Mouse (Mus musculus) macrophage (primary cell): ENCODE measurements around the gene Vcpkmt. TPM values are rescaled to one million over a fixed set of nuclear protein-coding genes. Genes with fewer than 3 reads are reported as not detected.

Experiments
- H3K27ac ChIP-seq: fragments of 350-480 bp; formaldehyde crosslinking; 2 replicates; pipeline ENCODE4 v1.9.0; 2021
- H3K36me3 ChIP-seq: fragments of 350-480 bp; formaldehyde crosslinking; 2 replicates; pipeline ENCODE4 v1.9.0; 2021; ENCODE audit errors: inconsistent target
- H3K4me3 ChIP-seq: fragments of 350-480 bp; formaldehyde crosslinking; 2 replicates; pipeline ENCODE4 v1.9.0; 2021; ENCODE audit errors: inconsistent target
- H3K79me2 ChIP-seq: fragments of 350-480 bp; formaldehyde crosslinking; 2 replicates; pipeline ENCODE4 v1.9.0; 2021; ENCODE audit errors: inconsistent target
- WGBS: methylation state at CpG from one replicate; pipeline ENCODE4 v1.1.7; 2026; ENCODE audit warnings: inconsistent platforms; ENCODE audit not compliant: missing documents; 5-methylcytosine and 5-hydroxymethylcytosine counted together
- polyA plus RNA-seq: library from polyadenylated mRNA; stranded (reverse); fragments of 250-400 nt; gene quantifications from 3 replicates; pipeline ENCODE4 v1.2.4, GENCODE M21; 2018; ENCODE audit warnings: inconsistent platforms

Vcpkmt gene
- polyA plus RNA-seq, 1 experiment from 2014 or later: 25.0 TPM

DNA sequence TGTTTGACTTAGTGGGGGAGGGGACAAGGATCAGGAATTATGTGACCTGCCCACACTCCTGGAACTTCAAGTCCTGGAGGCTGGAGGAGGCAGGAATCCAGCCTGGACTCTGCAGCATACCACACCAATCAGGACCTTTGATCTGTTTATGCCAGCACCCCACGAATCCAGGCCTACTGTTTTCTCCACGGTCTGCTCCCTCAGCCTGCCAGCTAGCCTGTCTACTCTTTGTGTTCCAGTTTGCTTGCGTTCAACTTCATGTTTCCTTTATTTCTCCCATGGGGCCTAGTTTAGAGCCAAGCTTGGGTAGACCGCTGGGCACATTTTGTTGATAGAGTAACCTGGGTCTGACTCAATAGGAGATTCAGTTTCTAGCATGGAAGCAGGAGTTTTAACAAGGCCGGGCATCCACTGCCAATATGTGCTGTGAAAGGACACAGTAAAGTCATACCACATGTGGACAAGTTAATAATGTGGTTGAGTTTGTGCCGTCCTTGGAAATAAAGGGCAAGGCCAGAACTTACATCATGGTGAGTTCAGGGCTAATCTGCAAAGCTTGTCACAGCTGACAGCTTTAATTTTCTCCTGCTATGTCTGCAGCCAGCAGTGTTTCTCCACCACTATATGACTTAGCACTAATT lies 26.5 kb downstream of the Vcpkmt start:
- H3K36me3 ChIP-seq: no peaks in the 10 kb centered on the region
- H3K79me2 ChIP-seq: no peaks in the 10 kb centered on the region
- no peak overlapping the region for H3K27ac ChIP-seq
- 88% methylated on average over 6 of the region's 6 CpGs for WGBS
- H3K4me3 ChIP-seq: no peak overlapping the region

GRCm38 (mm10) chr12:69545456-69546178 lies 37.2 kb downstream of the Vcpkmt start:
- Histone ChIP-seq H3K36me3 (no peaks in the 10 kb centered on the region), H3K4me3 (no peak overlapping the region), H3K27ac (no peak overlapping the region), H3K79me2 (no peaks in the 10 kb centered on the region)
- 84% methylated on average over 10 of the region's 13 CpGs for WGBS

GRCm38 (mm10) chr12:69544994-69545393 lies 37.8 kb downstream of the Vcpkmt start:
- WGBS: 92% methylated on average over 6 of the region's 6 CpGs
- no peak overlapping the region for H3K4me3 ChIP-seq
- H3K79me2 ChIP-seq: no peaks in the 10 kb centered on the region
- H3K27ac ChIP-seq: no peak overlapping the region
- no peaks in the 10 kb centered on the region for H3K36me3 ChIP-seq

- no peak overlapping the region for H3K27ac ChIP-seq
Observed at GRCm38 (mm10) chr12:69544562-69544961, 38.3 kb downstream of the Vcpkmt start.

DNA sequence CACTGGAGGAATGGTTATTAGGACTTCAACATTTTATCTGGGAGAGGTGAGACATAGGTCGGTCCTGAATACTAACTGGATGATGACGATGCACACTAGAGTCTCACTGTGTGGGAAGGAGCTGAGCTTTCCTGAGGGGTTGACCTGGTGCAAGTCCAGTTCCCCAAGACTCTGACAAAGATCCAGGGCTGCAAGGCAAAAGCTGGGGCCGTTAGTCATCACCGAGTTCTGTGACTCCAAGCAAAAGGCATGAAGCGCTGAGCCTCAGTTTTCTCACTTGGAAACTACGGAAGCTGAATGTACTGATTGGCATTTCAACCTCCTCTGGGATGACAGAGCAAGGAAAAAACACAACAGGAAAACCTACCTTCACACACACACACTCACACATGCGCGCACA lies 40.5 kb downstream of the Vcpkmt start:
- WGBS: 97% methylated on average over 8 of the region's 8 CpGs
- Histone ChIP-seq H3K4me3 (no peak overlapping the region), H3K27ac (no peak overlapping the region), H3K36me3 (no peaks in the 10 kb centered on the region), H3K79me2 (no peaks in the 10 kb centered on the region)

More at GRCm38 (mm10) chr12:69544562-69544961, 38.3 kb downstream of the Vcpkmt start:
- no peaks in the 10 kb centered on the region for H3K79me2 ChIP-seq
- 91% methylated on average over 2 of the region's 2 CpGs for WGBS
- H3K36me3 ChIP-seq: no peaks in the 10 kb centered on the region
- H3K4me3 ChIP-seq: no peak overlapping the region

- Histone ChIP-seq H3K36me3 (no peaks in the 10 kb centered on the region), H3K79me2 (no peaks in the 10 kb centered on the region), H3K4me3 (no peak overlapping the region), H3K27ac (no peak overlapping the region)
- WGBS: 28% methylated on average over 8 of the region's 8 CpGs
Observed at GRCm38 (mm10) chr12:69541663-69542062, 41.2 kb downstream of the Vcpkmt start.

DNA sequence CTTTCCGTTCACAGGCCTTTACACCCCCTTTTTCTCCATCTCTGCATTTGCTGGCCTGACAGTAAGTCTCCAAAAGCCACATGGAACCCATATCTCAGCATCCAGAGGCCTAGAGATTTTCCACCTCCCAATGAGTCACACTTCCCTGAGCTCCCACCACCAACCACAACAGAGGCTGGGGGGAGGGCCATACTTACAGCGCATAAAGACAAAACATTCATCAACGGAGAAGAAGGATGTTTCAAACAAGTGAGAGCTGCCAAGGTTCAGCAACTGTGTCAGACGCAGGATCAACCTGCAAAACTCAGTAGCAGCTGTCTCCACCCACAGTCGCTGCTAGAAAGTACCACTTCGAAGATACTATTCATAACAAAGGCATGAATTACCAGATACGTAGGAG lies 43.5 kb downstream of the Vcpkmt start:
- Histone ChIP-seq H3K36me3 (no peaks in the 10 kb centered on the region), H3K27ac (peak overlapping the region; percentile 100), H3K79me2 (no peaks in the 10 kb centered on the region), H3K4me3 (no peak overlapping the region)
- WGBS: 22% methylated on average over 7 of the region's 7 CpGs

GRCm38 (mm10) chr12:69538362-69538950 lies 44.4 kb downstream of the Vcpkmt start:
- peak overlapping the region; percentile 100 for H3K27ac ChIP-seq
- peak overlapping the region; percentile 6; the same call in 1 of the 2 replicates for H3K4me3 ChIP-seq
- no peaks in the 10 kb centered on the region for H3K79me2 ChIP-seq
- no peaks in the 10 kb centered on the region for H3K36me3 ChIP-seq
- 2% methylated on average over 4 of the region's 4 CpGs for WGBS

DNA sequence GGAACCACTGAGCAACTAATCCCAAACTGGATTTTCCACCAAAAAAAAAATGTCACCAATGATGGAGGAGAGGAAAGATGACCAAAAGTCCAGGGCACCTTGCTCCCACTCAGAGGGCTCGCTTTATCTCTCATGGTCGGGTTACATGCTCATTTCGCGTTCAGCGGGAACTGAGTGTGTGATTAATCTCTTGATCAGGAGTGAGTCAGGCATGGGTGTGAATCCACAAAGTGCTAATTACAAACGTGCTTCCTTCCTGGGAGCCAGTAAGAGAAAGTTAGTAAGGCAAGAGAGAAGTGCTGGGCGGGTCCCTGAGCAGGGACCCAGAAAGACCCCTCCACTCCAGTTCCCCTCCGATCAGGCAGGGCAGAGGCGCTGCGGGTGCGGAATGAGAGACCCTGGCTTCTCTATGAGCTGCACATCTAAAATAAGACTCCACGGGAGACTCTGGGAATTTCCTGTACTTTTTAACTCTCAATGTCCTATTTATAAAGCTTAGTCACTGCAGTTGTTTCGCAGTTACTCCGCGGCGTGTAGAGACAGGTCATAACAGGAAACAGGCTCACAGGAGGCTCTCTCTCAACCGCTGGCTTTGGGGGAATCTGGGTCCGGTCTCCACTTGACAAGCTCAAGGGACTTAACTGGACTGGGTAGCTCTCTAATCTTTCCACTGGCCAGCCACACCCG lies 45.0 kb downstream of the Vcpkmt start:
- H3K79me2 ChIP-seq: no peaks in the 10 kb centered on the region
- H3K4me3 ChIP-seq: peak overlapping the region; percentile 6; the same call in 1 of the 2 replicates
- peak overlapping the region; percentile 100 for H3K27ac ChIP-seq
- under 1% methylated on average over 18 of the region's 19 CpGs for WGBS
- no peaks in the 10 kb centered on the region for H3K36me3 ChIP-seq

- WGBS: 5% methylated on average over 10 of the region's 10 CpGs
- H3K4me3 ChIP-seq: peak overlapping the region; percentile 6; the same call in 1 of the 2 replicates
Observed at GRCm38 (mm10) chr12:69537243-69537674, 45.6 kb downstream of the Vcpkmt start.

GRCm38 (mm10) chr12:69536616-69537242 lies 46.1 kb downstream of the Vcpkmt start:
- 77% methylated on average over 10 of the region's 10 CpGs for WGBS
- no peaks in the 10 kb centered on the region for H3K79me2 ChIP-seq
- H3K4me3 ChIP-seq: no peak overlapping the region
- peak overlapping the region; percentile 100 for H3K27ac ChIP-seq
- no peaks in the 10 kb centered on the region for H3K36me3 ChIP-seq

More at GRCm38 (mm10) chr12:69537243-69537674, 45.6 kb downstream of the Vcpkmt start:
- Histone ChIP-seq H3K36me3 (no peaks in the 10 kb centered on the region), H3K79me2 (no peaks in the 10 kb centered on the region), H3K27ac (peak overlapping the region; percentile 100)

DNA sequence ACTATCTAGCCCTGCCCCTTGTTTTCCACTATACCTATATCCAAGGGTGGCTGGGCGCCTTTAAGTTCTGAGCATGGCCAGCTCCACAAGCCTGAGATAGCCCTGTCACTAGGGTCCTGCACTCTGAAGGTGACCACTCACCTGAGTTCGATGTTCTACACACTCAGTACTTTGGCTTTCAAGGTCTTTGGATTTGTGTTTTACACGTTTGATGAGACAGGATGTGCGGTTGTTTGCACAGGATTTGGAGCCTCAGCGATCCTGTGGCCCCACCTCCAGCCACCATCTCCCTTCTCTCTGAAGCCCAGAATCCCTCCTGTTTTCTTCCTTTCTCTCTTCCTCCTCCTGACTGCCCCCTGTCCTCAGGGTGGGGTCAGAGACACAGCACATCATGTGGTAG lies 49.6 kb downstream of the Vcpkmt start:
- H3K27ac ChIP-seq: no peak overlapping the region
- WGBS: 76% methylated on average over 5 of the region's 5 CpGs
- no peaks in the 10 kb centered on the region for H3K79me2 ChIP-seq
- H3K36me3 ChIP-seq: no peaks in the 10 kb centered on the region
- no peak overlapping the region for H3K4me3 ChIP-seq

- Histone ChIP-seq H3K27ac (no peak overlapping the region), H3K4me3 (no peak overlapping the region), H3K36me3 (no peaks in the 10 kb centered on the region), H3K79me2 (no peaks in the 10 kb centered on the region)
- WGBS: 50% methylated on average over 3 of the region's 3 CpGs
Observed at GRCm38 (mm10) chr12:69532530-69532929, 50.3 kb downstream of the Vcpkmt start.

- Histone ChIP-seq H3K4me3 (no peak overlapping the region), H3K36me3 (no peaks in the 10 kb centered on the region), H3K79me2 (no peaks in the 10 kb centered on the region), H3K27ac (no peak overlapping the region)
- 96% methylated on average over 4 of the region's 4 CpGs for WGBS
Observed at GRCm38 (mm10) chr12:69532091-69532490, 50.7 kb downstream of the Vcpkmt start.
